Mouse (Mus musculus) left cerebral cortex, postnatal 10 days (tissue): ENCODE data around the gene Vps51. TPM values are rescaled to one million over a fixed set of nuclear protein-coding genes. Genes with fewer than 3 reads are reported as not detected.

Experiments used
- DNase-seq, 2 experiments: peaks; one replicate each; pipeline ENCODE4 v3.0.0; 2021 to 2022; ENCODE audit warnings: low spot score in 2 of 2, mixed read lengths in 1 of 2; ENCODE audit errors: extremely low spot score in 1 of 2
- intact Hi-C: fragments of 180-260 bp; cut with DNase I; formaldehyde crosslinking; loops from one replicate; pipeline ENCODE4 v1.15.1; 2025
- microRNA-seq: library from miRNA; unstranded; fragments of <30 nt; microRNA quantifications from one replicate; pipeline ENCODE4 v1.2.0, GENCODE M21; 2022
- total RNA-seq, 2 experiments: library from RNA; stranded (reverse); gene quantifications; 2 replicates each; pipeline ENCODE4 v1.2.3; 2021

Gene Vps51
- total RNA-seq, 2 experiments from 2014 or later: 90.8 to 94.8 TPM

GRCm38 (mm10) chr19:6029426-6029825 lies 47.6 kb downstream of the Vps51 start:
- DNase-seq: no peak
- intact Hi-C loops: no loop called here

- intact Hi-C loops: no loop called here
- no peak for DNase-seq
Observed at GRCm38 (mm10) chr19:6028991-6029390, 48.0 kb downstream of the Vps51 start.

GRCm38 (mm10) chr19:6023930-6024329 lies 53.1 kb downstream of the Vps51 start:
- DNase-seq: no peak
- intact Hi-C loops: no loop called here

- DNase-seq: no peak
- intact Hi-C loops: no loop called here
Observed at GRCm38 (mm10) chr19:6023059-6023458, 54.0 kb downstream of the Vps51 start.

GRCm38 (mm10) chr19:6020276-6020675 lies 56.8 kb downstream of the Vps51 start:
- no peak for DNase-seq

GRCm38 (mm10) chr19:6018142-6019089 lies 58.6 kb downstream of the Vps51 start:
- DNase-seq: peak; percentile 73 to 87
- intact Hi-C loops: loop anchor here (1.0 to 10.0 kb wide), 3 partner anchors 54 to 234 kb away; partner anchors contain the start of gene Pola2

More at GRCm38 (mm10) chr19:6020276-6020675, 56.8 kb downstream of the Vps51 start:
- intact Hi-C loops: no loop called here

Small RNA genes lying within 50 kb of the gene (microRNA-seq; reads per million reads assigned to microRNA genes)
- gene Mir6988: 2.6 reads per million

Other genes with a start within 250 kb of the Vps51 start
- gene Frmd8, start 202.0 kb downstream of the Vps51 start, total RNA-seq: 10 to 100 TPM; 10.7 to 12.4 TPM
- gene Slc25a45, start 199.4 kb downstream of the Vps51 start, total RNA-seq: 1 to 10 TPM; 3.4 to 3.8 TPM
- 1 to 10 TPM; 6.5 to 8.1 TPM for gene Tigd3, start 183.1 kb downstream of the Vps51 start, total RNA-seq
- 10 to 100 TPM; 76.8 to 80.7 TPM for gene Dpf2, start 164.2 kb downstream of the Vps51 start, total RNA-seq
- gene Cdc42ep2, start 152.4 kb downstream of the Vps51 start, total RNA-seq: 1 to 10 TPM; 8.3 to 9.8 TPM
- gene Pola2, start 113.0 kb downstream of the Vps51 start, total RNA-seq: 10 to 100 TPM in 1 of 2 experiments, 1 to 10 TPM in 1; 8.0 to 10.7 TPM
- not detected for gene Slc22a20, start 91.1 kb downstream of the Vps51 start, total RNA-seq
- 10 to 100 TPM; 18.2 to 19.3 TPM for gene Capn1, start 61.3 kb downstream of the Vps51 start, total RNA-seq
- gene Syvn1, start 30.7 kb downstream of the Vps51 start, total RNA-seq: 10 to 100 TPM; 39.3 to 40.2 TPM
- gene Mrpl49, start 19.4 kb downstream of the Vps51 start, total RNA-seq: 10 to 100 TPM; 43.3 to 45.3 TPM
- gene Fau, start 19.4 kb downstream of the Vps51 start, total RNA-seq: 100 to 1,000 TPM; 698 to 713 TPM
- 10 to 100 TPM; 37.0 to 41.3 TPM for gene Znhit2, start 16.0 kb downstream of the Vps51 start, total RNA-seq
- 10 to 100 TPM; 61.5 to 63.8 TPM for gene Tm7sf2, start 8.9 kb downstream of the Vps51 start, total RNA-seq
- gene Tmem262, start 2.8 kb upstream of the Vps51 start, total RNA-seq: not detected
- not detected for gene Gm28374, start 5.0 kb upstream of the Vps51 start, total RNA-seq
- gene Zfpl1, start 7.7 kb upstream of the Vps51 start, total RNA-seq: 10 to 100 TPM; 36.3 to 37.9 TPM
- gene Cdca5, start 7.8 kb upstream of the Vps51 start, total RNA-seq: under 1 TPM; 0.90 to 0.95 TPM
- not detected for gene AC131692.1, start 17.2 kb upstream of the Vps51 start, total RNA-seq
- gene Naaladl1, start 28.6 kb upstream of the Vps51 start, total RNA-seq: under 1 TPM; 0.13 to 0.18 TPM
- gene Sac3d1, start 41.4 kb upstream of the Vps51 start, total RNA-seq: 10 to 100 TPM; 23.0 to 24.7 TPM
- gene Snx15, start 51.1 kb upstream of the Vps51 start, total RNA-seq: 10 to 100 TPM; 39.1 to 41.3 TPM
- under 1 TPM in 1 of 2 experiments, not detected in 1; 0.43 TPM for gene Batf2, start 63.8 kb upstream of the Vps51 start, total RNA-seq
- gene Arl2, start 64.3 kb upstream of the Vps51 start, total RNA-seq: 10 to 100 TPM; 58.2 to 59.9 TPM
- not detected for gene Majin, start 107.2 kb upstream of the Vps51 start, total RNA-seq
- gene Gpha2, start 149.1 kb upstream of the Vps51 start, total RNA-seq: not detected
- 100 to 1,000 TPM; 214 to 224 TPM for gene Ppp2r5b, start 158.6 kb upstream of the Vps51 start, total RNA-seq
- 10 to 100 TPM; 32.9 to 34.9 TPM for gene Atg2a, start 164.4 kb upstream of the Vps51 start, total RNA-seq
- 10 to 100 TPM; 45.0 to 49.0 TPM for gene Ehd1, start 199.5 kb upstream of the Vps51 start, total RNA-seq
- gene Cdc42bpg, start 229.2 kb upstream of the Vps51 start, total RNA-seq: 1 to 10 TPM; 2.6 to 4.8 TPM